ENCODE assay signal across 15 mouse cellular contexts in the genomic region with DNA sequence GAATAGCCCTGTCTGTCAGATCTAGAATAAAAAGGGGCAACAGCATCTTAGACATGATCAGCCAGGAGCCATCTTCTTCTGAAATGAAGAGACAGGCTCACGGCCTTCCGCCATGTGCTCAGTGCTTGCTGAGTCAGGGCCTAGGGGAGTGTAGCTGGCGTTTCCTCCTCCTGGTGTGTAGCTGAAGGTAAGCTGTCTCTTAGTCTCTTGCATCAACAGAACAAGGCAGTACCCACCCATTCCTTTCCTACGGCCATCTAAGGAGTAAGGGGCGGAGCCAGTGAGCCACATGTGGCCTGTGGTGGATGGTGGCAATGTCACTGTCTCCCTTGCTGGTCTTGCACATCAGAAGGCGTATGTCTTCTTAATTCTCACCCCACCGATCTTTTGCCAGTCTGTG. TPM values are rescaled to one million over a fixed set of nuclear protein-coding genes. Genes with fewer than 3 reads are reported as not detected.
DNase-seq lines count a peak whose midpoint lies in the region; ATAC-seq lines count a peak whose summit lies in the region.
"Had no signal": no experiment of that assay in that cellular context is flagged by ENCODE, and none has a peak within 500 bp of the region (broad histone marks: within the 10 kb centered on the region; RNA-seq: fewer than 3 reads in every experiment).

No protein-coding gene starts in this region.

- DNase-seq in 416B (ENCODE audit: low read depth) (peak; percentile 63), ES-CJ7 (ENCODE audit: low read depth, low spot score) (peak; percentile 43)
- no peak for DNase-seq in left cerebral cortex, postnatal 36 days (ENCODE audit: low spot score in 2 of 2)
- DNase-seq in neural tube, embryonic 10.5 days (ENCODE audit: extremely low spot score, low spot score), result no peak
- DNase-seq in frontal cortex, postnatal 14 days (ENCODE audit: low spot score in 2 of 2), result no peak
- DNase-seq: cerebellum, adult 11 months; heart, adult 2 months had no signal

- H3K4me3 ChIP-seq in intestine, embryonic 15.5 days (replicated peaks), result no peak overlapping the region
- H3K4me3 ChIP-seq in liver, embryonic 16.5 days (ENCODE audit: low read depth, low read length), result no peak overlapping the region
- H3K4me3 ChIP-seq: embryonic facial prominence, embryonic 13.5 days; forebrain, embryonic 12.5 days; heart, adult 2 months; limb, embryonic 15.5 days; midbrain, embryonic 15.5 days had no signal

- no peaks in the 10 kb centered on the region for H3K9me3 ChIP-seq in intestine, embryonic 15.5 days
- no peaks in the 10 kb centered on the region for H3K9me3 ChIP-seq in liver, embryonic 16.5 days (replicated peaks; ENCODE audit: control insufficient read depth, low read length)
- H3K9me3 ChIP-seq: embryonic facial prominence, embryonic 13.5 days; forebrain, embryonic 12.5 days; limb, embryonic 15.5 days; midbrain, embryonic 15.5 days had no signal

- 68% methylated on average over 7 of the region's 7 CpGs for WGBS in intestine, embryonic 15.5 days
- 56% methylated on average over 7 of the region's 7 CpGs for WGBS in liver, embryonic 16.5 days (ENCODE audit: insufficient replicate concordance)

- ATAC-seq in intestine, embryonic 15.5 days, result peak; percentile 11
- ATAC-seq in liver, embryonic 16.5 days (ENCODE audit: low read depth), result peak; percentile 43
- ATAC-seq: hindbrain, postnatal 0 days; midbrain, embryonic 15.5 days; Patski had no signal

- peaks cover 31% of the 10 kb centered on the region for H3K4me1 ChIP-seq in intestine, embryonic 15.5 days (replicated peaks)
- H3K4me1 ChIP-seq in liver, embryonic 16.5 days (ENCODE audit: control insufficient read depth, low read depth, low read length), result peaks cover 62% of the 10 kb centered on the region

- no peaks in the 10 kb centered on the region for H3K27me3 ChIP-seq in intestine, embryonic 15.5 days (replicated peaks)
- H3K27me3 ChIP-seq in liver, embryonic 16.5 days (ENCODE audit: control insufficient read depth, insufficient read depth, low read depth, low read length), result no peaks in the 10 kb centered on the region
- H3K27me3 ChIP-seq: embryonic facial prominence, embryonic 13.5 days; forebrain, embryonic 12.5 days; limb, embryonic 15.5 days; midbrain, embryonic 15.5 days; Patski had no signal

- H3K9ac ChIP-seq in intestine, embryonic 15.5 days, result no peak overlapping the region
- H3K9ac ChIP-seq in liver, embryonic 16.5 days (ENCODE audit: low read depth, low read length), result no peak overlapping the region
- H3K9ac ChIP-seq: embryonic facial prominence, embryonic 13.5 days; forebrain, embryonic 12.5 days; limb, embryonic 15.5 days; midbrain, embryonic 15.5 days had no signal

- intact Hi-C loops in left cerebral cortex, postnatal 36 days (cut with DNase I), result no loop called here

- no peak overlapping the region for H3K4me2 ChIP-seq in intestine, embryonic 15.5 days (replicated peaks)
- H3K4me2 ChIP-seq in liver, embryonic 16.5 days (ENCODE audit: low read depth, low read length), result peak overlapping the region; percentile 32
- H3K4me2 ChIP-seq: embryonic facial prominence, embryonic 13.5 days; forebrain, embryonic 12.5 days; limb, embryonic 15.5 days; midbrain, embryonic 15.5 days had no signal

- H3K27ac ChIP-seq in intestine, embryonic 15.5 days, result peak overlapping the region; percentile 36; the same call in 1 of the 2 replicates
- H3K27ac ChIP-seq in liver, embryonic 16.5 days (ENCODE audit: low read length), result peak overlapping the region; percentile 60
- H3K27ac ChIP-seq: embryonic facial prominence, embryonic 13.5 days; forebrain, embryonic 12.5 days; heart, adult 2 months; hindbrain, postnatal 0 days; limb, embryonic 15.5 days; midbrain, embryonic 15.5 days had no signal

- no peaks in the 10 kb centered on the region for H3K36me3 ChIP-seq in intestine, embryonic 15.5 days
- H3K36me3 ChIP-seq in liver, embryonic 16.5 days (ENCODE audit: control insufficient read depth, insufficient read depth), result no peaks in the 10 kb centered on the region; the same call in none of the 2 replicates
- H3K36me3 ChIP-seq: embryonic facial prominence, embryonic 13.5 days; limb, embryonic 15.5 days; midbrain, embryonic 15.5 days had no signal

RNA-seq across cellular contexts. Expression of gene Ssx2ip, which starts 5.7 kb away (rescaled TPM):
- 38.6 and 41.5 TPM in 2 replicates for polyA plus RNA-seq in intestine, embryonic 15.5 days (2015; fragmentation: Nextera tagmentation; extraction: Ambion mirVana)
- 60.7 and 67.5 TPM in 2 replicates for polyA plus RNA-seq in liver, embryonic 16.5 days (2015; fragmentation: Nextera tagmentation; extraction: Ambion mirVana)
- 10 to 100 TPM; 87.7 to 89.5 TPM for total RNA-seq in left cerebral cortex, postnatal 36 days (2021)

RNA-seq across cellular contexts. Expression of gene Ctbs, which starts 39.5 kb away (rescaled TPM):
- 10.1 and 11.3 TPM in 2 replicates for polyA plus RNA-seq in intestine, embryonic 15.5 days (2015; fragmentation: Nextera tagmentation; extraction: Ambion mirVana)
- polyA plus RNA-seq in liver, embryonic 16.5 days (2015; fragmentation: Nextera tagmentation; extraction: Ambion mirVana), result 6.2 and 7.2 TPM in 2 replicates
- 1 to 10 TPM; 6.6 to 8.9 TPM for total RNA-seq in left cerebral cortex, postnatal 36 days (2021)

Comparison
In these comparisons a context has a peak if more than half of its experiments do, and no peak if none do; other contexts are left out.
1. DNase-seq: peak in 416B (single experiment) and ES-CJ7 (single experiment); none in left cerebral cortex, postnatal 36 days (0 of 2), neural tube, embryonic 10.5 days (single experiment) and frontal cortex, postnatal 14 days (0 of 2).